Mouse (Mus musculus) thymus, postnatal 0 days (tissue): ENCODE data around the gene Plekhm2. TPM values are rescaled to one million over a fixed set of nuclear protein-coding genes. Genes with fewer than 3 reads are reported as not detected.

ENCODE experiments used
- DNase-seq: peaks from one replicate; pipeline ENCODE4 v3.0.0-alpha.2; 2015; ENCODE audit warnings: low spot score
- polyA plus RNA-seq: library from polyadenylated mRNA; unstranded; fragments of >200 nt; fragmentation: Nextera tagmentation; extraction: Ambion mirVana; gene quantifications from 2 replicates; pipeline ENCODE4 v1.2.1, GENCODE M21; 2015

Plekhm2 gene
- polyA plus RNA-seq, 1 experiment from 2014 or later, result 3.6 TPM

GRCm38 (mm10) chr4:141632111-141632873 lies 32.4 kb downstream of the Plekhm2 start:
- DNase-seq, result no peak

GRCm38 (mm10) chr4:141631250-141631649 lies 33.4 kb downstream of the Plekhm2 start:
- DNase-seq, result no peak

GRCm38 (mm10) chr4:141630021-141630420 lies 34.7 kb downstream of the Plekhm2 start:
- DNase-seq, result no peak

GRCm38 (mm10) chr4:141628661-141629060 lies 36.0 kb downstream of the Plekhm2 start:
- DNase-seq, result no peak

- no peak for DNase-seq
These were observed 37.2 kb downstream of the Plekhm2 start for GRCm38 (mm10) chr4:141627502-141627901.

- no peak for DNase-seq
These were observed 38.7 kb downstream of the Plekhm2 start for GRCm38 (mm10) chr4:141625774-141626550.

- DNase-seq, result peak; percentile 46
These were observed 39.5 kb downstream of the Plekhm2 start for GRCm38 (mm10) chr4:141624983-141625773.

GRCm38 (mm10) chr4:141624134-141624533 lies 40.6 kb downstream of the Plekhm2 start:
- no peak for DNase-seq

- no peak for DNase-seq
These were observed 41.0 kb downstream of the Plekhm2 start, which contains the start of gene Slc25a34 for GRCm38 (mm10) chr4:141623666-141624065. TSS of gene Slc25a34 (minus strand) at chr4:141623821.

- DNase-seq, result no peak
These were observed 41.7 kb downstream of the Plekhm2 start for GRCm38 (mm10) chr4:141623037-141623436.

- DNase-seq, result no peak
These were observed 42.1 kb downstream of the Plekhm2 start for GRCm38 (mm10) chr4:141622580-141622979.

- no peak for DNase-seq
These were observed 42.6 kb downstream of the Plekhm2 start for GRCm38 (mm10) chr4:141622091-141622490.

GRCm38 (mm10) chr4:141621297-141621696 lies 43.4 kb downstream of the Plekhm2 start:
- no peak for DNase-seq

GRCm38 (mm10) chr4:141619299-141619883 lies 45.3 kb downstream of the Plekhm2 start:
- no peak for DNase-seq

- peak; percentile 61 for DNase-seq
These were observed 46.0 kb downstream of the Plekhm2 start, which contains the start of gene Tmem82 for GRCm38 (mm10) chr4:141618565-141619243. TSS of gene Tmem82 (minus strand) at chr4:141618633.

GRCm38 (mm10) chr4:141617863-141618564 lies 46.7 kb downstream of the Plekhm2 start:
- DNase-seq, result no peak

- peak; percentile 68 for DNase-seq
These were observed 47.4 kb downstream of the Plekhm2 start for GRCm38 (mm10) chr4:141617299-141617698.

- no peak for DNase-seq
These were observed 47.9 kb downstream of the Plekhm2 start for GRCm38 (mm10) chr4:141616811-141617210.

GRCm38 (mm10) chr4:141614946-141615345 lies 49.8 kb downstream of the Plekhm2 start:
- DNase-seq, result no peak

- DNase-seq, result no peak
These were observed 55.2 kb downstream of the Plekhm2 start for GRCm38 (mm10) chr4:141609538-141609937.
